Mouse (Mus musculus) layer of hippocampus, postnatal 14 days (tissue): ENCODE results near the gene Asb17. TPM values are rescaled to one million over a fixed set of nuclear protein-coding genes. Genes with fewer than 3 reads are reported as not detected.
A peak's percentile ranks its signal among the peaks of the same experiment; 100 is the strongest.
"Not testable (repeated sequence)": the region's sequence is repeated elsewhere in the genome, so short reads cannot be mapped to it uniquely, and the experiment has no call there.

Experiments
- DNase-seq, 2 experiments: peaks; one replicate each; pipeline ENCODE4 v3.0.0; 2021 to 2022; ENCODE audit warnings: low spot score in 2 of 2, mixed read lengths in 1 of 2
- long read RNA-seq, 2 experiments: library from polyadenylated mRNA; stranded (forward); transcript quantifications; one replicate each; pipeline ENCODE4 v2.0.0; 2021
- total RNA-seq, 2 experiments: library from RNA; stranded (reverse); gene quantifications; 2 replicates each; pipeline ENCODE4 v1.2.3; 2021

Gene Asb17
- total RNA-seq, result not detected
- long read RNA-seq, experiment 1, result 0 reads
- long read RNA-seq, experiment 2, result 0 reads

GRCm38 (mm10) chr3:153844030-153844429 lies at the start of gene Asb17:
TSS of gene Asb17 (plus strand) at chr3:153844209.
- DNase-seq, result no peak

- no peak for DNase-seq
These were observed 46.4 kb upstream of the Asb17 start for GRCm38 (mm10) chr3:153797574-153797973.

- DNase-seq, result no peak
These were observed 44.4 kb upstream of the Asb17 start for GRCm38 (mm10) chr3:153799603-153800002.

- no peak for DNase-seq
These were observed 43.3 kb upstream of the Asb17 start for GRCm38 (mm10) chr3:153800690-153801089.

- DNase-seq, result no peak
These were observed 42.5 kb upstream of the Asb17 start for GRCm38 (mm10) chr3:153801541-153801940.

- no peak for DNase-seq
These were observed 41.4 kb upstream of the Asb17 start for GRCm38 (mm10) chr3:153802640-153803039.

GRCm38 (mm10) chr3:153804032-153804431 lies 40.0 kb upstream of the Asb17 start:
- DNase-seq, result no peak

GRCm38 (mm10) chr3:153806077-153806772 lies 37.8 kb upstream of the Asb17 start:
- peak; percentile 93 to 96 for DNase-seq

GRCm38 (mm10) chr3:153806773-153807443 lies 37.1 kb upstream of the Asb17 start:
- no peak for DNase-seq

- DNase-seq, result no peak
These were observed 36.4 kb upstream of the Asb17 start for GRCm38 (mm10) chr3:153807444-153808149.

- DNase-seq, result no peak
These were observed 35.6 kb upstream of the Asb17 start for GRCm38 (mm10) chr3:153808406-153808805.

GRCm38 (mm10) chr3:153814026-153814425 lies 30.0 kb upstream of the Asb17 start:
- DNase-seq, result no peak

- DNase-seq, result no peak
These were observed 26.6 kb upstream of the Asb17 start for GRCm38 (mm10) chr3:153817376-153817890.

GRCm38 (mm10) chr3:153818723-153819122 lies 25.3 kb upstream of the Asb17 start:
- DNase-seq, result no peak

GRCm38 (mm10) chr3:153819438-153819837 lies 24.6 kb upstream of the Asb17 start:
- DNase-seq, result no peak

- DNase-seq, result no peak
These were observed 20.1 kb upstream of the Asb17 start for GRCm38 (mm10) chr3:153823671-153824515.

GRCm38 (mm10) chr3:153825197-153825596 lies 18.8 kb upstream of the Asb17 start:
- DNase-seq, result no peak

GRCm38 (mm10) chr3:153826616-153827015 lies 17.4 kb upstream of the Asb17 start:
- no peak for DNase-seq

GRCm38 (mm10) chr3:153829788-153830187 lies 14.2 kb upstream of the Asb17 start:
- not testable (repeated sequence) for DNase-seq

GRCm38 (mm10) chr3:153831014-153831872 lies 12.8 kb upstream of the Asb17 start:
- no peak for DNase-seq
